Mouse (Mus musculus) embryo, embryonic 9.5 days (tissue): ENCODE measurements at regions not wholly inside any gene's neighbourhood (a gene's known extent, or its start where the extent isn't known, plus 50 kb on each side); places are given as distances from the start of the nearest gene placed in this dataset.

Experiments
- DNase-seq: peaks from one replicate; pipeline ENCODE4 v3.0.0-alpha.2; 2017; ENCODE audit errors: extremely low spot score

DNA sequence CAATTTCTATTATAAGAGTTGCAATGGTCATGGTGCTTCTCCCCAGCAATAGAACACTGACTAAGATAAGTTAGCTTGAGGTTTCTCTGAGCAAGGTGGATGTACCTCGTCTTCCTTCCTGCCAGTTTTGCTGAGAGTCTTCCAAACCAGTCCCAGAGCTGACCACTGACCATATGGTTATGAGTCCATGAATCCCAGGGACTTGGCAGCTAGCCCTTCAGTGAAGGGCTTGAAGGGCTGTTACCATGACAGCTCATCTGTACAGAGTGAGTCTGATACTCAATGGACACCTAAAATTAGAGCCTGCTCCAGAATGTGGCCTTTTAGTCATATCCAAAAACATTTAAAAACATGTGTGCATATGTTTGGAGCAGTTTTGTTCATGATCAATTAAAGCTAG is 297.5 kb upstream of the Thsd7b start:
- no peak for DNase-seq

DNA sequence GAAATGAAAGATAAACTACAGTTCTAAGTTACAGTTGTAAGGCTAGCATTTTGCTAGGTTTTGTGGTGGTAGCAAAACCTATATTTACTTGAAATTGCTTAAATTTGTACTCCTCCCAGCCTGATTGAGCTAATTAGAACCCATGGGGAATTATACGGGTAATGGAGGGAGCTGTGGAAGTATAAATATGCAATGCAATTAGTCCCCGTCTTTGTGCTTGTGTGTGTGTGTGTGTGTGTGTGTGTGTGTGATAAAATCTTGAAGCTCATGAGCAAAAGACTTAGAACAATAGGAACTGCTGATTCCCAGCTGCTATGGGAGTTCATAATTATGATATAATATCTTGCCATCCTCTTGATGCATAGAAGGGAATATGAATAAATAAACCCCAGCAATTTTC is 321.7 kb upstream of the Thsd7b start:
- no peak for DNase-seq

DNA sequence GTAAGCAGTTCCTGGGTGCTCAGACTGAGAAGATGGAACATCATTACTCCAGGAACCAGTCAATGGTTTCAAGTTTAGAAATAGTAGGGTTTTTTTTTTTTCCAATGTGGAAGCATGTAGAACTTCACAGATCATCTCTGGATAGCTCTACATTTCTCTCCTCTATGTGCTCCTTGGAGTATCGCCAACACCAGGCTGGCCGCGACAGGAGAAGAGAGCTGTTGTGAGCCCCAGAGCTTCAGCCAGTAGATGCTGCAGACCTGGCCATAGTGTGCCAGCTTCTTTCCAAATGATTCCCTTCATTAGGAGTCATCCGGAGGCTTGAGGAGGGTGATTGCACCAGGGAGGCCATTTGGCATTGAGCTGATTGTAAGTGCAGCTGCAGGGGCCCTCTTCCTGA is 322.6 kb upstream of the Thsd7b start:
- no peak for DNase-seq

DNA sequence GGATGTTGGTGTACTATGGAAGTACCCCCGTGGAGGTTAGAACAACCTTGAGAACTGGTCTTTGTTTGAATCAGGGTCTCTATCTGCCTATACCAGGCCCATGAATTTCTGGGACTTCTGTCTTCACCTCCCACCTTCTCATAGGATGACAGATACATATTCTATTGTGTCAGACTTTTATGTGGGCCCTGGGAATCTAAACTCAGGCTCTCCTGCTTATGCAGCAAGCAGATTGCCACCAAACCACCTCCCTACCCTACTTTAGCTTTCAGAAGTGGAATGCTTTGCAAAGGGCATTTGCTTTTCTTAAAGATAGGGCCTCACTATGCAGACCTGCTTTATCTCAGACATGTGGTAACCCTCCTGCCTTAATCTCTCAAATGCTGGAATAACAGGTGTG is 322.7 kb upstream of the Cxcr4 start:
- DNase-seq = no peak

DNA sequence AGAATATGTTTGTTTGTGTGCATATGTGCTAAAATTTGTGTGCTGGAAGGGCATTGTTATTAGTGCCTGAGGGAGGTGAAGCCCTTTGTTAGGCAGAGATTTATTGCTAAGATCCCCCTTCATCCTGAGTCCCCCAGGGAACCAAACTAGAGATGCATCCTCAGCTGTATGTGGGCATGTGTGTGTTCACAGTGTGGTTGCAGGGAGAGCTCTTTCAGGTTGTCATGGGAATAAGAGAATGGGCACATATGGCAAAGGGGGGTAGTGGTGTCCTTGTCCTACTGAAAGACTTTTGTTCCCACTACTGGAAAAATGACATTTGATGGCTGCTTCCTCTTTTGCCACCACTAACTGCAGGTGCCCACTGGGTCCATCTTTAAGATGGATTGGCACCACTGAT is 320.4 kb upstream of the Cxcr4 start:
- DNase-seq = no peak

DNA sequence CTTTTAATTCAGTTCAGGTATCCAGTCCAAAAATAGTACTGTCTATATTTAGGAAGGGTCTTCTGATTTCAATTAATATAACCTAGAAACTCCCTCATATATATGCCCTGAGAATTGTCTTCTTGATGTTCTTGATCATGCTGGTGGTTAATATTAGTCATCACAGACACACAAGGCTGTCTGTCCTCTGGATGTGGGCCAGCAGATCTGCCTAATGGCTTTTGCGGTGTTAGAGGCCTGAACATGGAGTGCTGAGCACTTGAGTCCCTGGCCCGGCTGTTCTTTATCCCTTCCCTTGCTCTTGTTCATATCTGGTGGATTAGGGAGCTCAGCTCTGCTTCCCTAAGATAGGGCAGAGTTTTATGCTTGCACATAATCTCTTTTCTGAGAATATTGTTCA is 315.5 kb upstream of the Cxcr4 start:
- DNase-seq = no peak

DNA sequence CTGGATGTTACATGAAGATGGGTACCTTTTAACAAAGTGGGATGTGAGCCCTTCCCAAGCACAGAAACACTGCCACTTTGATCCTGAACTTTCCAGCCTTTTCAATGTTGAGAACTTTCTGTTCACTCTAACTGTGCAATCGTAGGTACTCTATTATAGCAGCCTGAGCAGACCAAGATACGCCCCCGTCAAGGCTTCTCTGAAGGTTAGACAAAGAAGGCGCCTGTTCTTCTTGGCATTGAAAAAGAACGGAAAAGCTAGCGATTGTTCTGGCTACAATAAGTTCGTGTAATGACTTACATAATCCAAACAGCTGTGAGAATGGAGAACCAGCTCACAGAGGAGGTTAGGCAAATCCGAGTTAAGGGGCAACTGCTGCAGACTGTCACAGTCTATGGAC is 305.9 kb upstream of the Cxcr4 start:
- DNase-seq = no peak

DNA sequence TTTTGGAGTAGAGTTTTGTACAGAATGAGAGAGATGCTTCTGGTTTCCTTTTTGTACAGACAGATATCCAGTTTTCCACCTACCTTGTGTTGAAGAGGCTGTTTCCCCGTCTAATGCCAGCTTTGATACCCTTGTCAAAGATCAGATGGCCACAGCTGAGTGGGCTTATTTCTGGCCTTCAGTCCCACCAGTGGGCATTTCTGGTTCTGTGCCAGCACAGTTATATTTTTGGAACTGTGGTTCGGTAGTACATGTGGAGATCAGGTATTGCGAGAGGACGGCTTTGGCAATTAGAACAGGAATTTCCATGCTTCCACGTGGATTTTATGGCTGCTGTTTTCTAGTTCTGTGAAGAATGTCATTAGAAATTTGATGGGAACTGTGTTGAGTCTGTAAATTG is 302.5 kb upstream of the Cxcr4 start:
- DNase-seq = no peak

DNA sequence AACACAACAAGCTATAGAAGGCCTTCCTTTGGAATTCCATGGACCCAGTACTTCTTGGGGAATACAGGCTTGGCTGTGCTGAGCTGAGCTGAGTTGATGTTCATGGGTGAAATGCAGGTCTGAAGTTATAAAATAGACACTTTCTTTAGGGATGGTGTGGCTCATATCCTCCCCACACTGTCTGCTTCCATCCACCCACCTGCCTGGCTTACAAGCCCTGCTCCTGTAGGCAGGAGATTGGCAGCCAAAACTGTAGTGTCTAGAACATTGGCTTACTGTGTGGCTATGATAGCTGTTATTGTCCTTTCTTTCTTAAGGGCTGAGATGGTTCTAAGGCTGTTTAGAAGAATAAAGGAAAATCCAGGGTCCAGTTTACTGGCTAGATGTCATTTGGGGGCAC is 286.2 kb upstream of the Cxcr4 start:
- no peak for DNase-seq

DNA sequence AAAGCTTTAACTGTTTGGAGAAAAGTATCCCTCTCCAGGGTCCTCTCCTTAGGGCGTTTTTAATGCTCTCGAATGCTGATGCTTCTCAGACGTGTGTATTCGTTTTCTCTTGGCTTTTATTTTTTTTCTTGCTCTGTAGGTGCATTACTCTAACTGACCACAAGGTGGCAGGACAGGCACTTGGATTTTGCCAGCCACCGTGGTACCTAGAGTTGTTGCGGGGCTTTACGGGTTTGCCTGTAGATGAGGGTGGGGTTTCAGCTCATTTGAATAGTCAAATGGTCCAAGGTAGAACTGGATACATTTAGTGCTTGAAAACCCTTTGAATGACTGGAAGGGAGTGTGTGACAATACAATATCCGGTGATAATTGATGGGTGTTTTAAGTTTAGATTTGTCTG is 283.2 kb upstream of the Cxcr4 start:
- DNase-seq = peak; percentile 65

DNA sequence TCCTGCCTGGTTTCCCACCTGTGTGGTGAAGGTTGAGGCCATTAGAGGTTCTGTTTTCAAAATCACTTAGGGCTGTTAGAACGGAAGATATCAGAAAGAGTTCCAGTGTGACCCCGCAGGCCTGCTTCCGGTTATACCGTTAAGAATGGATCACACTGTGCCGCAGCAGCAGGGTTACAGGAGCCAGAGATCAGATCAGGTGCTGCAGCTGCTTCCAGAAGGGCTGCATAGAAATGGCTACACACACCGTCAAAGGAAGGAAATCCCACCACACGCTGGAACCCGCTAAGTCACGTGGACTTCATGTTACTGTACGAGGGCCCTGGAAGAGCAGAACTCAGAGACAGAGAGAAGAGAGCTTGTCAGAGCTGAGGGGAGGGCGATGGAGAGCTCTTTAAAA is 282.1 kb upstream of the Cxcr4 start:
- DNase-seq = no peak

DNA sequence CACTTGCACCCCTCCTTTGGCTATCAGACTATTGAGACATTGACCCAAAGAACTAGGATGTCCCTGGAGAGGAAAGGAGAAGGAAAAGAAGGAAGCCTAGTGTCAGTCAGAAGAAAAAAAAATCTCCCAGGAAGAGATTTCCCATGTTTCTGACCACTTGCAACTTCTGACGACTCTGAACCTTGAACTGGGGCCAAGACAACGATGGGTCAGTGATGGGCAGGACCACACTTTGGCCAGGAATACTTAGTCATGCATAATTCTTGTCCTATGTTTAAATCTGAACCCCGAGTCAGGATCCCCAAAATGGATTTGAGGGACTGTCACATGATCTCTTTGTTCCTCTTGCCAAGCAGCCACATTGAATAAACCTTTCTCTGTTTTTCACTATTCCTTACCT is 276.7 kb upstream of the Cxcr4 start:
- DNase-seq = no peak

DNA sequence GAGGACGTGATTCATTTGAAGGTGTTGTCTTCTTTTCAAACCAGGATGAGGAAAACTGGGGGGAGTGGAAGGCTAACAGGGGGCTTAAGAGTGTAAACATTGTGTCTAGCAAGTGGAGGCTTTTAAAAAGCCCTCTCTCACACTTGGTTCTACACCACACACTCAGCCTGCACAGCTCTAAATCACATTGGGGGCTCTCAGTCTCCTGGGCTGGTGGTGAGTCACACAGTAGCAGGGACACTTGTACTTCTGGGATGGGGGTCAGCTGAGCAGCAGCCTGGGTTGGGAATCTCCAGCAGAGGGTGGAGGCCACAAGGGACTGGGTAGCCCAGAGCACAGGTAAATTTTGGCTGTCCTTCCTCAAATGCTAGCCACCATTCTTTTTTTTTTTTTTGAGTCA is 268.4 kb upstream of the Cxcr4 start:
- DNase-seq = no peak

DNA sequence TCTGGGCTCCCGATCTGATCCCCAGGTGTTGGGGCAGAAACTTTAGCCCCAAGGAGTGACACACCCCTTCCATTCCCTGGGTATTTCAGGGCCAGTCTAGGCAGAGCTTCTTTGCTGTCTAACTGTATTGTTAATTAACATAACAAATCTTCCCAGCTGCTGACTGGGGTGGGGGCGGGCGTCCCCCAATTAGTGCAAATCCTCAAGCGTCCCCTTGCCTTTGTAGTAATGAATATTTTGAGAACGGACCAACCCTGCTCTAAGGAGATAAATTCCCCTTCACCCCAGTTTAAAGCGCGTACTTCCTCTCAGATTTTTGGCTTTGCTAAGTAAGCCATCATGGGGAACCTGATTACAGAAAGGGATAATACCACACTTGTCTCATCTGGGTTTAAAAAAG is 268.0 kb upstream of the Cxcr4 start:
- DNase-seq = no peak

DNA sequence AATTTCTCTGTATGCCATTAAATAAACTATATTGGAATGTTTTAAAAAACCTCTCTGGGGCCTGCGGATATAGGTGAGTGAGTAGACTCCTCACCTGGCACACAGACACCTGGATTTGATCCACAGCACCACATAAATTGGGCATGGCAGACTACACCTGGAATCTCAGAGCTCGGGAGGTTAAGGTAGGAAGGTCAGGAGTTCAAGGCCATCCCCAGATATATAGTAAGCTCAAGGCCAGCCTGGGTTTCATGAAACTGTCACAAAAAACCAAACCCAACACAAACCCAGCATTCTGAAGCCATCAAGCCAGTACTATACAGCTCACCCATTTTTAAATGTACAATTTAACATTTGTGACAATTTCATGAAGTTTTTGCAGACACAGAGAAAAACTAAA is 266.6 kb upstream of the Cxcr4 start:
- DNase-seq = no peak

DNA sequence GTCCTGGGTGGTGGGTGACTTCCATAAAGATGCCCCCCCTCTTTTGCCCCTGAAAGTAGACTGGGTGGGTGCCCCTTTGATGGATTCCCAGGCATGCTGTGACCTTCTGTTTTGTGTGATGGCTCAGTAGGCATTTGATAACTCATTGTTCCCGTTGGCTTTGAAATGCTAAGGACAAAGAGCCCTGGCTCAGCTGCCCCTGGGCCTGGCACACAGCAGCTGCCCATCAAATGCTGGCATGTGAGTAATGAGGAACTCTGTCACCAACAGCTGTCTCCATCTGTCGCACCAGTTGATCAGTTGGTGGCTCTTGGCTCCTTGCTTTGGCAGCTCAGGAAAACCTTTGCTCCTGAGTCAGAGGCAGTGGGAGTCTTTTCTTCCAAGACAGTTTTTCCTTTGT is 264.8 kb upstream of the Cxcr4 start:
- no peak for DNase-seq

DNA sequence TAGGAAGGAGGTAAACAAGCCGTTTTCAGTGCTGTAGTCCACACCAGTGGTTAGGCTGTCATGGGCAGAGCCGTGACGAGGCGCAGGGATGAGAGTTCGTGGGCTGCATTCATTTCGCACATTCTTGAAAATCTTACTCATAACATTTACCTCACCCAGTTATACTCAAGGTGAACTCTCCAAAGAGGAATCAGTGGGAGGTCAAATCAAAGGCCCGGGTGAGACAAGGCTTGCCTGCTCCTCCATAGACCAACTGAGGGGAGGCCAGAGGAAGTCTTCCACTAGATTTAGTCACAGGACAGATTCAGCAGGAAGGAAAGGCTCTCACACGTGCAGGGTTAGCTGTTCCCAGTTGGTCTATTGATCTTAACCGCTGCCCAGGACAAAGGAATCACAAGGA is 262.6 kb upstream of the Cxcr4 start:
- peak; percentile 15 for DNase-seq

DNA sequence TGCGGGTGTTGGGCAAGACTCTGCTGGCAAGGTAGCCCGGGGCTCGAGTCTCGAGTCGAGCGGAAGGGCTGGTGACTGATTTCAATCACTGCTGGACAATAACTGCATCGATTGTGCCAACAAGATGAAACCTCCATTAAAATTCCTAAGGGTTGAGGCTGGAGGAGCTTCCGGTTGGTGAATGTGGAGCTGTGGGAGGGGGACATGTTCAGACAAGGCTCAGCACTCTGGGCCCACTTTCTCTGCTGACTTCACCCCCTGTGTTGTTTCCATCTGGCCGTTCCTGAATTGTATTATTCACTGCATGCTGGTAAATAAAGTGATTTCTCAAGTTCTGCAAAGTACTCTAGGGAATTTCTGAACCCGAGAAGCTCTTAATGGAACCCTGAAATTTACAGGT is 261.2 kb upstream of the Cxcr4 start:
- no peak for DNase-seq

DNA sequence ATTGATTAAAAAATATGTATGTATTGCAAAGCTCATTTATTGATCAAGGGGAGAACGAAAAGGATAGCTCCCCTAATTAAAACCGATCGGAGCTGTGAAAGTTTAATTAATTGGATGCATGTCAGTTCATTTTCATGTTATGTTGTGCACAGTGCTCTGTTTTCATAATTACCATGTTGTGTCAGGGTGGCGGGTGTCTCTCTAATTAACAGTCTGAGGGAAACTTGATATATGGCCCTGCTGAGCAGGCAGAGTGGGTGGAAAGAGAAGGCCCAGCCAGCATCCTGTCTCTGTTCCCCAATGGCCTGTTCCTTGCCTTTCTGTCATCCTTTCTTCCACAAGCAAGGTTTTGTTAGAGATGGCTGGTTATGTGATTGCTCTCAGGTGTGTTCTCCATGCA is 245.3 kb upstream of the Cxcr4 start:
- no peak for DNase-seq

DNA sequence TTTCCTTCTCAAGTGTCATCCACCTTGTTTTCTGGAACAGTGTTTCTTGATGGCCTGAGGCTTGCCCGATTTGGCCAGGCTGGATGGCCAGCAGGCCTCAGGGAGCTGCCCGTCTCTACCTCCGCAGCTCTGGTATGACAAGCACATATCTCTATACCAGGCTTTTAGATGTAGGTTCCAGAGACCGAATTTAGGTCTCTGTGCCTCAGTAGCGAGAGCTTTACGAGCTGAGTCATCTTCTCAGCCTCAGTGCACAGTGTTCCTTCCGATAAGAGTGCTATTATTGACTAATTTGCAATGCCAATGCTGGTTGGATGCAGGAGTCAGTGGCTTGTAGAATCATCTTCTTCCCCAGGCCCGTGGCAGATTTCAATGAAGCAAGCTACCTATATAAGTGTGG is 243.4 kb upstream of the Cxcr4 start:
- no peak for DNase-seq

DNA sequence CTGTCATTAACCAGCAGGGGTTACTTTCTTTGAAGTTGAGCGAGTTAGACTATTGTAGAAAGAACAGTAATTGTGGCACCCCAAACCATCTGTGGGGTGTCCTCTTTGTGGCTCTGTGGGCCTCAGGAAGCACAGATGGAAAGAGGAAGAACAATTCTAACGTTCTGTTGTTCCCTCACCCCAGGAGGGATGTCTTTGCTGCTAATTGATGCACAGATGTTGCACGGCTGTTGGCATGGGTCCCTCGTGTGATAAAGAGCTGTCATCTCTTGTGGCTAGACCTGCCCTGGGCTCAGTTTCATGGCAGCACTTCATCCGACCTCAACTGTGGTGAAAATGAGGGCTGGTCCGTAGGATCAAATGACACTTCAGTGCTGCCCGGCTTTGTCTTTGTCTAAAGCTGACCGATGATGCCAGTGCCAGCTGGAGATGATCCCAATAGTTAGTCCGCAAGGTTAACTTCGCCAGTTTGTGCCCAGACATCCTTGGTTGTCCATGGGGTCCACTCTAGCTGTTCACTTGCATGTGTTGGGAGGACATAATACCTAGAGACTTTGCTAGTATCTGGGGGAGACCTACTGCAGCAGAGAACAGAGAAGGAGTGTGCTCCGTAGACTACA is 241.1 kb upstream of the Cxcr4 start:
- no peak for DNase-seq

DNA sequence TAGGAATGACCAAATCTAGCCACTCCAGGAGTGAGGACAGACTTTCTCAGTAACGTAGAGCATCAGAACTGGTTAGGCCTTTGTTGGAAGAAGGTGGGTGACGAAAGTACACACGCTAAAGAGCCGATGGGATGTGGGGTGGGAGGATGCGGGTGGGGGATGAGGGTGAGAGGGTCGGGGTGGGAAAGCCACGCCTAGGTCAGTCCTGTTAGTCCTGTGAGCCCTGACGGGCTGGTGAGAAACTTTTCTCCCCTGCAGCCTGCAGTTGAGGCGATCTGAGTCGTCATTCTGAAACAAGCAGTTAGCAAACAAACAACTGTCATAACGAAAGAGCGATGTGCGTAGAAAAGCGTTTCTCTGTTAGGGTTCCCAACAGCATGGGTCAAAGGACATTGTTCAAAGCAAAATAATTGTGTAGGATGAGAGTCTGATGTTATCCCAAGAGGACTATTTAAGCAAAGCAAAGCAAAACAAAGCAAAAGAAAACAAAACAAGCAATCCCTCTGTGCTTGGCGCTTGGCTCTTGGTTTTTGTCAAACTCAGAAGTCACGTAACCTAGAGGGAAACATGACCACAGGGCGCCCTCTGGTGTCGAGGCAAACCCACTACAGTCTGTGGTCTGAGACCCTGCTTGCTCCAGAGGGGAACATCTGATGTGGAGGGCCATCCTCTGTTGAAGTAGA is 240.2 kb upstream of the Cxcr4 start:
- peak; percentile 83 for DNase-seq

DNA sequence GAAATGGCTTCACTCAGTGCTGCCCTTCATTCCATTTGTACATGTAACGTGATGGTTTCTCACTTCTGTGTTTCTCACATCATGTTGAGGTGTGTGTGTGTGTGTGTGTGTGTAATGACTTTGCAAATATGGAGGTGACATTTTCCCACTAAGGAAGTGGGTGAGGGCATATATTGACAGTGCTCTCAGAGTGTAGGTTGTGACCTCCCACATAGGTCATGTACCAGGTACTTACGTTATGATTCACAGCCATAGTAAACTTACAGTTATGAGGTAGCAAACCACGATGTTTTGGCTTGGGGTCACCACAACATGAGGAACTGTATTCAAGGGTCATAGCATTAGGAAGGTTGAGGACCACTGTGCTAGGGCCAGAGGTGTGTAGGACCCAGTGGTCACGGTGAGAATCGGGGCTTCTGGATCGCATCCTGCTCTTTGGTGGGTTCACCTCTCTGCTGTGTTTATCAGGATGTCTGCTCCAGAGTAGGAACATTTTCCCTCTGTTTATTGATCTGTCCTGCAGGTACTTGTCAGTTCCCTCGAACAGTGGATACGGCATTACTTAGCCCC is 238.7 kb upstream of the Cxcr4 start:
- DNase-seq = no peak

DNA sequence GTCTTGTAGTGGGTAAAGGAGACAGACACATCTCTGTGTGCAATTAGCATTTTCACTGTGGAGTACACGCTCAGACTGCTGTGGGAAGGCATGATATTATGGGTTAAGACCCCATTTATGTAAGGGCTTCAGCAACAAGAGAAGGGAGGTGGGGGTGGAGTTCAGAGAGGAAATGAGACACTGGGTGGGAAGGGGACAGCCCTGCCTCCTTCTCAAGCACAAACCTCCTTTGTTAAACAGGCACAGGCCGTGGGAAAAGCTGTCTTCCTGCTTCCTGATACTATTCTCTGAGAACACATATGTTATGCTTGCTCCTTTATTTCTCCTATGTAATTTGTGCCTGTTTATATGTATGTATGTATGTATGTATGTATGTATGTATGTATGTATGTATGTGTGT is 237.4 kb upstream of the Cxcr4 start:
- DNase-seq = no peak
